Mouse (Mus musculus) right cerebral cortex, adult 18-20 months (tissue): Measurements from ENCODE around the gene Miip.
A peak's percentile ranks its signal among the peaks of the same experiment; 100 is the strongest.
"Not testable (repeated sequence)": the region's sequence is repeated elsewhere in the genome, so short reads cannot be mapped to it uniquely, and the experiment has no call there.

Source experiments
- DNase-seq: peaks from one replicate; pipeline ENCODE4 v3.0.0; 2022; ENCODE audit warnings: mixed read lengths

Miip gene

DNA sequence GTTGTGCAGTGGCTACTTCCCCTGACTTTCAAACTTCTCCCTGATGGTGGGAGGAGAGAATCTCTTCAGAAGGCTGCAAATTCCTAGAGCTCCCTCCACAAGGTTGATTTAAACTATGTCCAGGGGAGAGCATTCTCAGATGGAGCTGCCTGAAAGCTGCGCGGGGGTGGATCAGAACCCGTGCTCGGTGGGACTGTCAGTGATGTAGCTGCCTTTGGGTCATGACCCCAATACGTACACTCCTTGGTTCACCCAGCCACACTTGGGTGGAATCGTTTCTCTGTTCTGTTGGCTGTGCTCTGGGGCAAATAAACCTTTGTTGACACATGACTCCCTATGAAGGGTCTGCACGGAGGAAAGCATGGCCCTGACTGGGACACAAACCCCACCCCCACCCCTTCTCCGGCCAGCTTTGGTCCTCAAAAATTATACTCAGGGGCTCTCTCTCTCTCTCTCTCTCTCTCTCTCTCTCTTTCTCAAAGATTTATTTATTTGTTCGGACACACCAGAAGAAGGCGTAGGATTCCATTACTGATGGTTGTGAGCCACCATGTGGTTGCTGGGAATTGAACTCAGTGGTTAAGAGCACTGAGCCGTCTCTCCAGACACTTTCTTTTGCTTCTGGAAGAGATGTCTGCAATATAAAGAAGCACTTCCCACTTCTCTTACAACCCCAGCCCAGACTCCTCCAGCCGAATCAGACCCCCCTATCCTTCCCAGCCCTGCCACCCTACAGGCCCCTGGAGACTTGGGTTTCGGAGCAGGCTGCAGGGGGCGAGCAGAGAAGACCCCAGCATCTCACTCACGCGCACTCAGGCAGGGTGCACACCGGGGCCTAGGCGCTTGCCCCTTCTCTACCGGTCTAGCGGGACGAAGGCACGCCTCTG lies 810 bp downstream of the Miip start:
- peak; percentile 20 for DNase-seq

DNA sequence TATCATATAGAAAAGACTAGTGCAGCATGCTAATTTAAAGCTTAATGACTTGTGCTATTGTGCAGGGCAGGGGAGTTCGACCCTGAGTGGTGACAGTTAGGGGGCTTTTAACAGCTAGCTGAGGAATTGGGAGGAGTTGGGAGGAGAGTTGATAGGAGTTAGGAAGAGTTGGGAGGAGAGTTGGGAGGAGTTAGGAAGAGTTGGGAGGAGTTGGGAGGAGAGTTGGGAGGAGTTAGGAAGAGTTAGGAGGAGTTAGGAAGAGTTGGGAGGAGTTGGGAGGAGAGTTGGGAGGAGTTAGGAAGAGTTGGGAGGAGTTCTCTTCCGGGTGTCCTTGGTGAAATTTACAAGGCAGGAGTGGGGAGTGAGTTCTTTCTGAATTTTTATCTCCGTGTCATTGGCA lies 1.8 kb downstream of the Miip start:
- not testable (repeated sequence) for DNase-seq

DNA sequence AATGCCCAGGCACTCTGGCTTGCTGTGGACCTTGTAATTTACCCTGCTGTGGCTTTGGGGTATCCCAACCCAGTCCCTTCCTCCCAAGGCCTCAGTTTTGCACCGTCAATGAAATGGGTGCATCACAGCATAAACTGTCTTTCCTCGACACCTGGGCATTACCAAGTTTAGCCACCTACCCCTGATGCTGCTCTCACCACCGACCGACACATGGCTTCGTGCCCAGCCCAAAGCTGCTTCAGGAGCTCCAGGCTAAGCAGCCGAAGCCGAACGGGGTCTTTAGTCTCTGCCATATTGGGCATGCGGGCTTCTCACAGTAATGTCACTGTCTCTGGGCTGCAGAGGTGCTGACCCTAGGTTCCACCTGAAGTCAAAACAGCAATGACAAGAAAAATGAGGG lies 2.6 kb downstream of the Miip start:
- no peak for DNase-seq

DNA sequence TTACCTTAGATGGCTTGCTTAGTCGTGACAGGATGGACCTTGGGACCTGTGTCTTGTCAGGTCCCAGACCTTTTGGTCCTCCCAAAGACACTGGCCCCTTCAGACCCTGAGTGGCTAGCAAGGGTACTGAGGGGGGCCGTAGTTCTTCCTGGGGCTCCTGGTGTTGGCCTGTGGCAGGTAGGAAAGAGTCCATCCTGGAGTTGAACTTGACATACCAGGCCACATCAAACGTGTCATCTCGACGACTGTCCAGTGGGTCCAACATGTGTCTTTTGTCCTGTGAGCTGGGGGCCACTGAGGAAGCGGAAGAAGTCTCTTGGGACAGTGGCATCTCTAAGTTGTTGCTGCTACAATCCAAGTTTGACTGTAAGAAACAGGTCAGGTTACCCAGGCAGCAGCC lies 3.0 kb downstream of the Miip start:
- no peak for DNase-seq

DNA sequence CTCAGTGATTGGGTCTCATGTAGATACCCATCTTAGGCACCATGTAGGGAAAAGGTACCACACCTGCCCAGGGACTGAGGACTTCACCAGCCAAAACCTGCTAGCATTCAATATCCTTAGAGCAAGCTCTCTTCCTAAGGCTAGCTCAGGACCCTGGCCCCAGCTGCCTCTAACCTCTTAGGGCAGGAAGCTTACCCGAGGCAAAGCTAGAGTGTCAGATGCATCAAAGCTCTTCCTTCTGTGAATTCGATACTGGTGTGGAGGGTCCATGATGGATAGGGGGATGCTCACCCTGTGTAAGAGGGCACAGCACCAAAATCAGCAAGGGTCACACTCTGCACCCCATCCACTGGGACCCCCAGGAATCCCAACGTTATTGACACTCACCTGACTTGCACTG lies 6.6 kb downstream of the Miip start:
- no peak for DNase-seq

DNA sequence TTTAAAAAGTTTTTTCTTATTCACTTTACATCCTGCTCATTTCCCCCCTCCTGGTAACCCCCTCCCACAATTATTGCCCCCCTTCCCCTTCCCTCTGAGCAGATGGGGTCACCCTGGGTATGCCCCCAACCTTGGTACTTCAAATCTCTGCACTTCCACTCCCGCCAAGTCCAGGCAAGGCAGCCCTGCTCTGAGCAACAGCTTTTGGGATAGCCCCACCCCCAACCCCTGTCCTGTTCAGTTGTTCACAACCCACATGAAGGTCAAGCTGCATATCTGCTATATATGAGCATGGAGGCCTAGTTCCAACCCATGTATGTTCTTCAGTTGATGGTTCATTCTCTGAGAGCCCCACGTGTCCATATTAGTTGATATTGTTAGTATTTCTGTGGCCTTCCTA lies 17.8 kb downstream of the Miip start:
- DNase-seq: no peak

DNA sequence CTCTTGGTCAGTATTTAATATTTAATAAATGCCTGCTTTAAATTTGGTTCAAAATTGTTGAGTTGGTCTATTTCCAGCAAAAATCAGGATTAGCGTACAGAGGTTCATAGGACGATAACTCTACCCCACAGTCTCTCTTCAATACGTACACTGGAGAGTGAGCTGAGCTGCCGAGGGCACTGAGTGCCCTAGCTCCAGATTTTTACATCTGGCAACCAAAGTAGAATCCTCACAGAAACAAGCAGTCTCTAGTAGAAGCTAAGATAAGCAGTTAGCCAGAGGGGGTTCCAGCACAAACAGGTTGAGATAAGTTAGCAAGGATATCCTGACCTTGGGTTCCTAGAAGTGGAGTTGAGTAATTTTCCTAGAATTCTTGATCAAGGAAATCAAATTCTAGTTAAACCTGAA lies 20.0 kb downstream of the Miip start:
- DNase-seq: no peak

DNA sequence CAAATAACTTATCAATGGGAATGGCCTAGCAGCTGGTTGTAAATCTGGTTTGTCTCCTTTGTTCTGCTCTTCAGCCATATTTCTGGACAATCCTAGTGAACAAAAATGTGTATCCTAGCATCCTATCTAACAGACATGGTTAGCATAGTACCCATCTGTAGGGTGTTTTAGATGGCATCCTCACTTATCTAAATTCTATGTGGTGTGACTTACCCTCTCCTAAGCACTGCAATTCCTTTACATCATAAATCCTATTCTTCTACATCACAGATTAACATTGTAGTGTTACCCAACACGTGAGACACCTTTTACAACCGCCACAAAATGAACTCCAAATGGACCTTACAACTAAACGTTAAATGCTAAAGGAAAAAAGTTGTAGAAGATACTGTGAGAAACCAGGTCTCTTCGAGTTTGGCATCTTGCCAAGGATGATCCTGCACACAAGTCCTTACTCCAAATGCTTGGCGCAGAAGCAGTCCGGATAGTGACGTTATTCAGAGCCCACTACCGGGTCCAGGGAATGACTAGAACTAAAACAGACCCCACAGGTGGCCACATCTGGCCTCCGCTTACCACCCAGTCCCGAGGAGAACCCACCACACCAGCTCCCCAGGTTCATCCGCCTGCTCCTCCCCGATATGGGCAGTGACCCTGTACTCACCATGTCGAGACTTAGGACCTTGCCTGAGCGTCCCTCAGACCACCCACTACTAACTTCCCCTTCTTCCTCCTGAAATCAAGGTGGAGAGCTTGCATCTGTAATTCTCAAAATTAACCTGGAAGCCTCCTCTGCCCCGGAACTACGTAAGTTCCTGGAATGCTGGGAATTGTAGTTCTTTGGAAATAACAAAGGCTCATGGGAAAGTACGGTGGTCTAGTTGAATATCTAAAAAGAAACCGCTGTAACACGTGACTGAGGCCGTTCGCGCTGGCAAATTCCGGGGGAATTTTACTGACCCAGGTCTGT lies 20.7 kb downstream of the Miip start, which contains the start of gene Zfp933:
TSS of gene Zfp933 (minus strand) at position 753 of the 970 bp plus-strand sequence.
- peak; percentile 85 for DNase-seq

DNA sequence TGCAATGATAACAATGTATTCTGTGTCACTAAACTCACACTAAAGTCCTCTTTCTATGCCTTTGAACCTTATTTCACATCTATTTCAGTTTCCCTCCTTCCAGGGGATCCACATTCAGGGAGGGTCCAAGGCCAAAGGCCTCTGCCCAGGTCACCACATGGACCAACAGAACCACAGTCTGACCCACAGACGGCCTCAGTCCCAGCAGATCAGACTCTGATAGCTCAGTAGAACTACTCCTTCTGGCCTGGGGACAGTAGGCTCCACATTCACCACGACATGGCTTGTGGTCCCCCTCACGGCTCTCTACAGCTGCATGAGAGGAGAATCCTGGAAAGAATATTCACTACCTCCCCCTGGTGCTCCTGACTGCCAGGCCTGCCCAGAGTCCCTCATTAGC lies 25.7 kb downstream of the Miip start:
- DNase-seq: no peak

DNA sequence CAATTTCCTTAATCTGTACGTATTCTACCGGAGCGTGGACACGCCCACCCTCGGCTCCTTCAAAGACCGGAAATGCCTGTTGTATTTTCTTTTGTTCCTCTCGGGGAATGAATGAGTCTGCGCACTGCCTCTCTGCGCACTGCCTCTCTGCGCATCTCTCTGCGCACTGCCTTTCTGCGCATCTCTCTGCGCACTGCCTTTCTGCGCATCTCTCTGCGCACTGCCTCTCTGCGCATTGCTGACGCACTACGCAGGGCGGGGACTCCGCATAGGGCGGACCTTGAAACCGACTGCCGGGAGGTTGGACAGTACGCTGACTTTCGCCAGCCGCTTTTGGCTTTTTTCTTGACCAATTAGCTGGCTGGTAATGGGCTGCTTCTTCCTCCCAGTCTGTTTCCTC lies 29.3 kb downstream of the Miip start:
- DNase-seq: peak; percentile 37

DNA sequence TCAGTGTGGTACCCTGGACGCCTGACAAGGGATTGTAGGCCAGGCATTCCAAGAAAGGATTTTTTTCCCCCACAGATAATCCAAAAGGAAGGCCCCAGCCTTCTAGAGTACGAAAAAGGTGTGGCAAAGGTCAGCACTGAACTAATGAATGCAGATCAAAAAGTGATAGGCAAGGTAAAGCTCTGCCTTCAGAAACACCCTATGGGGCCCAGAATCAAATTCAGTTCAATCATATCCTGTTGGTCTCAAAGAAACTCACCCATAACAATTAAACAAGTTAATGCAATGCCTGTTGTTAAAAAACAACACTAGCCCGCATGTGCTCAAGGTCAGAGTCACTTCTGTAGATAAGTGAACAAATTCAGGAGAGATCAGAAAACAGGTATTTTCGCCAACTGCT lies 44.2 kb downstream of the Miip start:
- no peak for DNase-seq

DNA sequence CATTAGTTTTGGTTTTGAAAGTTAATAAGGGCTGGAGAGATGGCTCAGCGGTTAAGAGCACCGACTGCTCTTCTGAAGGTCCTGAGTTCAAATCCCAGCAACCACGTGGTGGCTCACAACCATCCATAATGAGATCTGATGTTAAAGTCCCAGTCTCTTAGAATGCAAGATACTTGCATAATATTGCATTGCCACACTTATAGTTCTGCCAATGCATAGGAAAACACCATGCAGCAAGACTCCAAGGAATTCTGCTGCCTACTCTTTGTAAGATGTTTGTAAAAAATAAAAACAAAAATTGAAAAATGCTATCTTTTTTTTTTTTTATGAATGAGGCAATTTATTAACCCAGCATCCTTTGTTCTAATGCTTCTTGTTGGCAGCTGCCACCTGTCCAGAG lies 47.2 kb downstream of the Miip start:
- DNase-seq: not testable (repeated sequence)

DNA sequence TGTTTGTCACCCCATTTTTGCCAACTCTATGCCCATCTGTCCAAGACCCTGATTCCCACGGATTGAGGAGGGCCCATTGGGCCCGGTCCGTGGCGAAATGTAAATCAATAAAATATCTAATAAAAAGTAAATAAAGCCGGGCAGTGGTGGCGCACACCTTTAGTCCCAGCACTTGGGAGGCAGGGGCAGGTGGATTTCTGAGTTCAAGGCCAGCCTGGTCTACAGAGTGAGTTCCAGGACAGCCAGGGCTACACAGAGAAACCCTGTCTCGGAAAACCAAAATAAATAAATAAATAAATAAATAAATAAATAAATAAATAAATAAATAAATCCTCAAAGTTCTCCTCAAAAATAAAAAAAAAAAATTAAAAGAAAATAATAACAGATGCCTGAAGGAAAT lies 49.0 kb downstream of the Miip start:
- DNase-seq: not testable (repeated sequence)

DNA sequence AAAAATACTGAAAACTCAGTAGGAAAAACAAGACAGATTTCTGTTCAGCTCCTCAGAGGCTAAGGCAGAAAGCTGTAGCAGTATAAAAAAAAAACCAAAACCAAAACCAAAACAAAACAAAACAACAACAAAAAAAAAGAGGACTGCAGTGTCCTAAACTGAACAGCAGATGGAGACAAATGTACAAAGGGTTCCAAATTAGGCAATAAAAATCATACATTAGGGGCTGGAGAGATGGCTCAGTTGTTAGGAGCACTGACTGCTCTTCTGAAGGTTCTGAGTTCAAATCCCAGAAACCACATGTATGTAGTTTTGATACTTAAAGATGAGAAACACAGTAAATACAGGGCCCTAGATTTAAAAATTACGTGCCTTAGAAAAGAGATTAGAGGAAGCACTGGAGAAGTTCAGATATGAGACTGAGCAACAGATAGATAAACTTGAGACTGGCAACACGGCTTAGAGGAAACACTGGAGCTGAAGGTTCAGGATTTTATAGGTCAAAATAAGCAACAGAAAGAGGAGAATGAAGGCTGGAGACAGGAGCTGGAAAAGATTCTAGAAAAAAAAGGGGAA lies 53.9 kb downstream of the Miip start:
- DNase-seq: no peak

DNA sequence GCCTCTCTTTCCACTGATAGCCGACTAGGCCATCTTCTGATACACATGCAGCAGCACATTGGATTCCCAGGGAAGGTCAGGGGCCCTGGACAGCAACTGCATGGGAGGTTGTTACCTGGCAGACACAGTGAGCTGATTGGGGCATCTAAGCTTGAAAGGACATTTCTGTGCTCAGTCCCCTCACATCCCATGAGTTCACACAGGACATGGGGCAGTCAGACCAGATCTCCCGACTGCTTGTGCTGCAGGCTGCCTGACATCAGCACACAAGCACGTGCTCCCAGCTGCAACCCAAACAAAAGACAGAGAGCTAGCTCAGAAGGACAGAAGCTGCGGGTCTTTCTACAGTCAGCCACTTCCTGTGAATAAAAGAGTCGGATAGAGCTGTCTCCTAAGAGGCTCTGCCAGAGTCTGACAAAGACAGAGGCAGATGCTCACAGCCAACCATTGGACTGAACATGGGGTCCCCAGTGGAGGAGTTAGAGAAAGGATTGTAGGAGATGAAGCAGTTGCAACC lies 55.3 kb downstream of the Miip start:
- DNase-seq: no peak
